In the genomic region with DNA sequence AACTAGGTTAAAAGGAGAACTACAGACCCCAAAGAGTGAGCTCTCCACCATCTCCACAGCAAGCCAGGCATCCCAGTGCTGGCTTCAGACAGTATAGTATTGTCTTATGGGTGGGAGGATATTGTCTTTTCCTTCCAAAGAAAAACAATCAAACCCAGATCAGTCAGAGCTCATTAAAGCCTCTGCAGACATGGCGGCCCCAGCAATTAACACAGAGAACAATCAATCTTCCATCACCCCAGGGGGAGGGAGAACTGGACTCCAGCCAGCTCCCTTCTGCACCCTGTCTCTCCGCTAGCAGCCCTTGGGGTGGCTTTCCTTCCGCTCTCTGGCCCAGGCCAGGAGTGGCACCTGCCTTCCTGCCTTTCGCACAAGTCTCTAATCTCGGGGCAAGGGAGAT, we compare ENCODE assay signal across 21 mouse cellular contexts. TPM values are rescaled to one million over a fixed set of nuclear protein-coding genes. Genes with fewer than 3 reads are reported as not detected.
DNase-seq lines count a peak whose midpoint lies in the region; ATAC-seq and TF ChIP-seq lines count a peak whose summit lies in the region.
"Had no signal": no experiment of that assay in that cellular context is flagged by ENCODE, and none has a peak within 500 bp of the region (broad histone marks: within the 10 kb centered on the region; RNA-seq: fewer than 3 reads in every experiment).

No protein-coding gene starts in this region.

- ATAC-seq in forebrain, embryonic 15.5 days (replicated peaks): peak; percentile 53
- ATAC-seq in forebrain, embryonic 13.5 days: no peak; the same call in 1 of the 2 replicates
- ATAC-seq in forebrain, postnatal 0 days: no peak
- ATAC-seq in stomach, embryonic 15.5 days (ENCODE audit: insufficient read depth, low FRiP score, low read depth): no peak

- no peak overlapping the region for H3K4me3 ChIP-seq in forebrain, embryonic 15.5 days
- H3K4me3 ChIP-seq in forebrain, embryonic 13.5 days: no peak overlapping the region
- H3K4me3 ChIP-seq in forebrain, postnatal 0 days (ENCODE audit: low read depth, low read length): no peak overlapping the region
- no peak overlapping the region for H3K4me3 ChIP-seq in stomach, embryonic 15.5 days (replicated peaks)
- H3K4me3 ChIP-seq: embryonic facial prominence, embryonic 13.5 days; heart, embryonic 12.5 days; limb, embryonic 13.5 days had no signal

- no peaks in the 10 kb centered on the region for H3K27me3 ChIP-seq in forebrain, embryonic 15.5 days
- no peaks in the 10 kb centered on the region for H3K27me3 ChIP-seq in forebrain, embryonic 13.5 days
- H3K27me3 ChIP-seq in forebrain, postnatal 0 days (ENCODE audit: insufficient read depth, low read length): no peaks in the 10 kb centered on the region
- no peaks in the 10 kb centered on the region for H3K27me3 ChIP-seq in stomach, embryonic 15.5 days (replicated peaks)
- H3K27me3 ChIP-seq: embryonic facial prominence, embryonic 13.5 days had no signal

- no peak overlapping the region for H3K9ac ChIP-seq in forebrain, embryonic 15.5 days (replicated peaks)
- no peak overlapping the region for H3K9ac ChIP-seq in forebrain, embryonic 13.5 days
- H3K9ac ChIP-seq in forebrain, postnatal 0 days: no peak overlapping the region
- no peak overlapping the region for H3K9ac ChIP-seq in stomach, embryonic 15.5 days
- H3K9ac ChIP-seq: embryonic facial prominence, embryonic 13.5 days; heart, embryonic 12.5 days; limb, embryonic 13.5 days had no signal

- peak; percentile 16 for DNase-seq in left cerebral cortex, postnatal 4 days
- DNase-seq in left cerebral cortex, adult 9 months (ENCODE audit: low spot score in 2 of 2): no peak
- peak; percentile 33 for DNase-seq in forebrain, postnatal 0 days
- DNase-seq in lung, postnatal 10 days: no peak
- DNase-seq: adrenal gland, postnatal 10 days; B cell, adult 2 months; cerebellum, postnatal 36 days; gastrocnemius, postnatal 25 days; lung, postnatal 4 days; right cerebral cortex, postnatal 25 days; thymus, postnatal 4 days had no signal

- no peaks in the 10 kb centered on the region for H3K9me3 ChIP-seq in forebrain, embryonic 15.5 days
- no peaks in the 10 kb centered on the region for H3K9me3 ChIP-seq in forebrain, embryonic 13.5 days (replicated peaks)
- H3K9me3 ChIP-seq in forebrain, postnatal 0 days (ENCODE audit: low read length): no peaks in the 10 kb centered on the region
- no peaks in the 10 kb centered on the region for H3K9me3 ChIP-seq in stomach, embryonic 15.5 days
- H3K9me3 ChIP-seq: embryonic facial prominence, embryonic 13.5 days; heart, embryonic 12.5 days; limb, embryonic 13.5 days had no signal

- peaks cover 14% of the 10 kb centered on the region for H3K4me1 ChIP-seq in forebrain, embryonic 15.5 days
- peaks cover 22% of the 10 kb centered on the region for H3K4me1 ChIP-seq in forebrain, embryonic 13.5 days
- no peaks in the 10 kb centered on the region for H3K4me1 ChIP-seq in forebrain, postnatal 0 days (ENCODE audit: insufficient read depth)
- H3K4me1 ChIP-seq in stomach, embryonic 15.5 days: 0 out of 2 replicates have a peak, but pooled peaks cover 4% of the 10 kb centered on the region

- no peaks in the 10 kb centered on the region for H3K36me3 ChIP-seq in forebrain, embryonic 15.5 days
- H3K36me3 ChIP-seq in forebrain, embryonic 13.5 days (ENCODE audit: poor library complexity, severe bottlenecking): no peaks in the 10 kb centered on the region
- H3K36me3 ChIP-seq in forebrain, postnatal 0 days (ENCODE audit: insufficient read depth): no peaks in the 10 kb centered on the region
- H3K36me3 ChIP-seq in stomach, embryonic 15.5 days: no peaks in the 10 kb centered on the region
- H3K36me3 ChIP-seq: embryonic facial prominence, embryonic 13.5 days; limb, embryonic 13.5 days had no signal

- 24% methylated on average over 5 of the region's 5 CpGs for WGBS in forebrain, embryonic 15.5 days
- WGBS in forebrain, embryonic 13.5 days: 27% methylated on average over 5 of the region's 5 CpGs
- WGBS in forebrain, postnatal 0 days: 24% methylated on average over 5 of the region's 5 CpGs
- WGBS in stomach, embryonic 15.5 days: 38% methylated on average over 5 of the region's 5 CpGs

- no peak overlapping the region for H3K27ac ChIP-seq in forebrain, embryonic 15.5 days (replicated peaks)
- no peak overlapping the region for H3K27ac ChIP-seq in forebrain, embryonic 13.5 days
- H3K27ac ChIP-seq in forebrain, postnatal 0 days (ENCODE audit: low read depth, low read length): no peak overlapping the region
- H3K27ac ChIP-seq in stomach, embryonic 15.5 days: peak overlapping the region; percentile 54
- H3K27ac ChIP-seq: limb, embryonic 13.5 days had no signal

- TF ChIP-seq CTCF in forebrain, postnatal 0 days (IDR thresholded peaks at IDR 0.05; ENCODE audit: low read depth): no peak

- no peak overlapping the region for H3K4me2 ChIP-seq in forebrain, embryonic 15.5 days (replicated peaks)
- H3K4me2 ChIP-seq in forebrain, embryonic 13.5 days: no peak overlapping the region
- no peak overlapping the region for H3K4me2 ChIP-seq in forebrain, postnatal 0 days (ENCODE audit: low read depth)
- H3K4me2 ChIP-seq in stomach, embryonic 15.5 days: no peak overlapping the region
- H3K4me2 ChIP-seq: embryonic facial prominence, embryonic 13.5 days; heart, embryonic 12.5 days; limb, embryonic 13.5 days had no signal

- intact Hi-C loops in left cerebral cortex, postnatal 4 days (cut with DNase I): no loop called here

RNA-seq across cellular contexts. Expression of a gene that starts 2.0 kb away (rescaled TPM):
- polyA plus RNA-seq in forebrain, embryonic 15.5 days (2015; fragmentation: Nextera tagmentation; extraction: Ambion mirVana): 0.60 TPM in 1 of 2 replicates, not detected in the other
- polyA plus RNA-seq in forebrain, embryonic 13.5 days (2015; fragmentation: Nextera tagmentation; extraction: Ambion mirVana): 0.34 and 0.35 TPM in 2 replicates
- total RNA-seq in left cerebral cortex, postnatal 4 days (2021): not detected
- not detected in 2 replicates for total RNA-seq in forebrain, postnatal 0 days (2014; rRNA removed)
- polyA plus RNA-seq in forebrain, postnatal 0 days (2015; fragmentation: Nextera tagmentation; extraction: Ambion mirVana): 0.17 and 0.47 TPM in 2 replicates
- 698 and 1,006 TPM in 2 replicates for polyA plus RNA-seq in stomach, embryonic 15.5 days (2015; fragmentation: Nextera tagmentation; extraction: Ambion mirVana)
- total RNA-seq: adrenal gland, postnatal 10 days; gastrocnemius, postnatal 25 days; hematopoietic stem cell, adult 5-6 weeks; left cerebral cortex, adult 18-20 months; monocyte, adult 5-6 weeks had no signal

RNA-seq across cellular contexts. Expression of a gene that starts 10.8 kb away (rescaled TPM):
- 0.32 and 3.8 TPM in 2 replicates for polyA plus RNA-seq in forebrain, embryonic 15.5 days (2015; fragmentation: Nextera tagmentation; extraction: Ambion mirVana)
- polyA plus RNA-seq in forebrain, embryonic 13.5 days (2015; fragmentation: Nextera tagmentation; extraction: Ambion mirVana): 0.23 and 0.49 TPM in 2 replicates
- 1 to 10 TPM; 1.2 to 1.5 TPM for total RNA-seq in left cerebral cortex, postnatal 4 days (2021)
- total RNA-seq in forebrain, postnatal 0 days (2014; rRNA removed): 5.8 and 6.5 TPM in 2 replicates
- polyA plus RNA-seq in forebrain, postnatal 0 days (2015; fragmentation: Nextera tagmentation; extraction: Ambion mirVana): 3.8 and 7.0 TPM in 2 replicates
- polyA plus RNA-seq in stomach, embryonic 15.5 days (2015; fragmentation: Nextera tagmentation; extraction: Ambion mirVana): 796 and 889 TPM in 2 replicates
- total RNA-seq: hematopoietic stem cell, adult 5-6 weeks; left cerebral cortex, adult 18-20 months; monocyte, adult 5-6 weeks had no signal

RNA-seq across cellular contexts. Expression of a gene that starts 16.3 kb away (rescaled TPM):
- polyA plus RNA-seq in forebrain, embryonic 15.5 days (2015; fragmentation: Nextera tagmentation; extraction: Ambion mirVana): not detected in 2 replicates
- polyA plus RNA-seq in forebrain, embryonic 13.5 days (2015; fragmentation: Nextera tagmentation; extraction: Ambion mirVana): not detected in 2 replicates
- total RNA-seq in left cerebral cortex, postnatal 4 days (2021): not detected
- not detected in 2 replicates for total RNA-seq in forebrain, postnatal 0 days (2014; rRNA removed)
- polyA plus RNA-seq in forebrain, postnatal 0 days (2015; fragmentation: Nextera tagmentation; extraction: Ambion mirVana): 0.31 TPM in 1 of 2 replicates, not detected in the other
- 397 and 779 TPM in 2 replicates for polyA plus RNA-seq in stomach, embryonic 15.5 days (2015; fragmentation: Nextera tagmentation; extraction: Ambion mirVana)
- total RNA-seq: adrenal gland, postnatal 10 days; gastrocnemius, postnatal 25 days; hematopoietic stem cell, adult 5-6 weeks; left cerebral cortex, adult 18-20 months; monocyte, adult 5-6 weeks had no signal
- polyA plus RNA-seq: limb, embryonic 13.5 days; liver, embryonic 16.5 days had no signal

RNA-seq across cellular contexts. Expression of a gene that starts 32.3 kb away (rescaled TPM):
- polyA plus RNA-seq in forebrain, embryonic 15.5 days (2015; fragmentation: Nextera tagmentation; extraction: Ambion mirVana): not detected in 2 replicates
- polyA plus RNA-seq in forebrain, embryonic 13.5 days (2015; fragmentation: Nextera tagmentation; extraction: Ambion mirVana): not detected in 2 replicates
- total RNA-seq in left cerebral cortex, postnatal 4 days (2021): not detected
- not detected in 2 replicates for total RNA-seq in forebrain, postnatal 0 days (2014; rRNA removed)
- not detected in 2 replicates for polyA plus RNA-seq in forebrain, postnatal 0 days (2015; fragmentation: Nextera tagmentation; extraction: Ambion mirVana)
- polyA plus RNA-seq in stomach, embryonic 15.5 days (2015; fragmentation: Nextera tagmentation; extraction: Ambion mirVana): 0.13 and 0.37 TPM in 2 replicates
- total RNA-seq: hematopoietic stem cell, adult 5-6 weeks; left cerebral cortex, adult 18-20 months; monocyte, adult 5-6 weeks had no signal
- polyA plus RNA-seq: embryonic facial prominence, embryonic 13.5 days; heart, embryonic 12.5 days; liver, embryonic 16.5 days had no signal

RNA-seq across cellular contexts. Expression of a gene that starts 41.7 kb away (rescaled TPM):
- polyA plus RNA-seq in forebrain, embryonic 15.5 days (2015; fragmentation: Nextera tagmentation; extraction: Ambion mirVana): not detected in 2 replicates
- polyA plus RNA-seq in forebrain, embryonic 13.5 days (2015; fragmentation: Nextera tagmentation; extraction: Ambion mirVana): not detected in 2 replicates
- total RNA-seq in left cerebral cortex, postnatal 4 days (2021): not detected
- not detected in 2 replicates for total RNA-seq in forebrain, postnatal 0 days (2014; rRNA removed)
- polyA plus RNA-seq in forebrain, postnatal 0 days (2015; fragmentation: Nextera tagmentation; extraction: Ambion mirVana): not detected in 2 replicates
- polyA plus RNA-seq in stomach, embryonic 15.5 days (2015; fragmentation: Nextera tagmentation; extraction: Ambion mirVana): 0.32 TPM in 1 of 2 replicates, not detected in the other
- total RNA-seq: adrenal gland, postnatal 10 days; gastrocnemius, postnatal 25 days; hematopoietic stem cell, adult 5-6 weeks; left cerebral cortex, adult 18-20 months; monocyte, adult 5-6 weeks had no signal
- polyA plus RNA-seq: heart, embryonic 12.5 days; liver, embryonic 16.5 days had no signal

Comparison
In these comparisons a context has a peak if more than half of its experiments do, and no peak if none do; other contexts are left out.
1. DNase-seq: peak in left cerebral cortex, postnatal 4 days (single experiment) and forebrain, postnatal 0 days (single experiment); none in left cerebral cortex, adult 9 months (0 of 2) and lung, postnatal 10 days (single experiment).
2. RNA of a gene that starts 2.0 kb away (polyA plus RNA-seq): 698 to 1,006 TPM in stomach, embryonic 15.5 days; 0.60 TPM in forebrain, embryonic 15.5 days, 0.34 to 0.35 TPM in forebrain, embryonic 13.5 days and 0.17 to 0.47 TPM in forebrain, postnatal 0 days; every median in the first group is over 100 times any median in the second.
3. RNA of a gene that starts 10.8 kb away (polyA plus RNA-seq): 796 to 889 TPM in stomach, embryonic 15.5 days; 3.8 to 7.0 TPM in forebrain, postnatal 0 days, 0.32 to 3.8 TPM in forebrain, embryonic 15.5 days and 0.23 to 0.49 TPM in forebrain, embryonic 13.5 days; every median in the first group is over 10 times any median in the second.
4. RNA of a gene that starts 16.3 kb away (polyA plus RNA-seq): 397 to 779 TPM in stomach, embryonic 15.5 days; not detected in forebrain, embryonic 15.5 days, not detected in forebrain, embryonic 13.5 days and 0.31 TPM in forebrain, postnatal 0 days; every median in the first group is over 100 times any median in the second.